Mouse (Mus musculus) liver, adult 2 months (tissue): ENCODE data around the gene Cmip.

Experiments used
- CTCF ChIP-seq: fragments of 200-500 bp; IDR thresholded peaks from 2 replicates; pipeline ENCODE4 v1.5.1; 2011; ENCODE audit warnings: low read depth, low read length, control low read depth
- POLR2A ChIP-seq: fragments of 200-500 bp; IDR thresholded peaks from 2 replicates; pipeline ENCODE4 v1.6.1; 2011; ENCODE audit warnings: low read length, control low read depth; ENCODE audit not compliant: insufficient read depth; ENCODE audit errors: extremely low read depth

DNA sequence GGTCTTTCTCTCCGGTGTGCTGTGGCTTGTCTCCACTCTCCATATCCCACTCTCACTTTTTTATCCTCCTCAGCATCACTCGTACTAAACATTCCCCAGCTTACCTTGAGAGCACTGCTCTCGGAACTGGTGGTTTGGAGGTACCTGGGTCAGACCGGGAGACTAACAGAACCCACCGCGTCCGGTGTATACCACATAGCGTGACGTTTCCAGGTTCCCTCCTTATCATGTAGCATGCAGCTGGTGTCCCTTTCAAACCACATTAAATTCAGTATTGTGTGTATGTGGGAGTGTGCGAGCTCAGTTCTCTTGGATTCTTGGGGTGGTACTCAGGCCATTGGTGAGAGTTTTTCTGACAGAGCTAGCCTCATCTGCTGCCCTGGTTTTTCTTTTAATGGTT lies 21.4 kb downstream of the Cmip start:
- TF ChIP-seq CTCF (no peak), POLR2A (no peak)
